Mouse (Mus musculus): ENCODE measurements at regions not wholly inside any gene's neighbourhood (a gene's known extent, or its start where the extent isn't known, plus 50 kb on each side); places are given as distances from the start of the nearest gene placed in this dataset.

GRCm38 (mm10) chr7:70646801-70647200 is 280.3 kb upstream of the Nr2f2 start:
- DNase-seq (ENCODE audit: low spot score), result no peak

GRCm38 (mm10) chr7:70643694-70644301 is 277.3 kb upstream of the Nr2f2 start:
- peak; percentile 32 for DNase-seq (ENCODE audit: low spot score)

- DNase-seq (ENCODE audit: low spot score), result no peak
Measured at GRCm38 (mm10) chr7:70643055-70643454, 276.5 kb upstream of the Nr2f2 start.

GRCm38 (mm10) chr7:70641217-70641616 is 274.7 kb upstream of the Nr2f2 start:
- DNase-seq (ENCODE audit: low spot score), result no peak

- no peak for DNase-seq (ENCODE audit: low spot score)
Measured at GRCm38 (mm10) chr7:70640574-70640973, 274.0 kb upstream of the Nr2f2 start.

- DNase-seq (ENCODE audit: low spot score), result no peak
Measured at GRCm38 (mm10) chr7:70638161-70638560, 271.6 kb upstream of the Nr2f2 start.

- no peak for DNase-seq (ENCODE audit: low spot score)
Measured at GRCm38 (mm10) chr7:70634016-70634415, 267.5 kb upstream of the Nr2f2 start.

GRCm38 (mm10) chr7:70633577-70633976 is 267.0 kb upstream of the Nr2f2 start:
- peak; percentile 56 for DNase-seq (ENCODE audit: low spot score)

GRCm38 (mm10) chr7:70625643-70626231 is 259.2 kb upstream of the Nr2f2 start:
- no peak for DNase-seq (ENCODE audit: low spot score)

- peak; percentile 61 for DNase-seq (ENCODE audit: low spot score)
Measured at GRCm38 (mm10) chr7:70624727-70625642, 258.4 kb upstream of the Nr2f2 start.

- DNase-seq (ENCODE audit: low spot score), result no peak
Measured at GRCm38 (mm10) chr7:70624031-70624726, 257.6 kb upstream of the Nr2f2 start.

- DNase-seq (ENCODE audit: low spot score), result no peak
Measured at GRCm38 (mm10) chr7:70619400-70619799, 252.9 kb upstream of the Nr2f2 start.

GRCm38 (mm10) chr7:70618270-70618669 is 251.7 kb upstream of the Nr2f2 start:
- DNase-seq (ENCODE audit: low spot score), result no peak

GRCm38 (mm10) chr7:70606511-70606910 is 240.0 kb upstream of the Nr2f2 start:
- no peak for DNase-seq (ENCODE audit: low spot score)

GRCm38 (mm10) chr7:70604471-70605174 is 238.1 kb upstream of the Nr2f2 start:
- DNase-seq (ENCODE audit: low spot score), result no peak

GRCm38 (mm10) chr7:70593027-70593426 is 226.5 kb upstream of the Nr2f2 start:
- DNase-seq (ENCODE audit: low spot score), result no peak

- peak; percentile 5 for DNase-seq (ENCODE audit: low spot score)
Measured at GRCm38 (mm10) chr7:70591361-70592256, 225.1 kb upstream of the Nr2f2 start.

- no peak for DNase-seq (ENCODE audit: low spot score)
Measured at GRCm38 (mm10) chr7:70589713-70590112, 223.2 kb upstream of the Nr2f2 start.

- DNase-seq (ENCODE audit: low spot score), result no peak
Measured at GRCm38 (mm10) chr7:70588061-70588460, 221.5 kb upstream of the Nr2f2 start.

- no peak for DNase-seq (ENCODE audit: low spot score)
Measured at GRCm38 (mm10) chr7:70584480-70584879, 217.9 kb upstream of the Nr2f2 start.
